Comparison of ENCODE assay signal across 7 mouse cellular contexts in genomic region chr14:34819919-34820652, GRCm38 (mm10). TPM values are rescaled to one million over a fixed set of nuclear protein-coding genes. Genes with fewer than 3 reads are reported as not detected.
A peak's percentile ranks its signal among the peaks of the same experiment; 100 is the strongest.
DNase-seq lines count a peak whose midpoint lies in the region; ATAC-seq and TF ChIP-seq lines count a peak whose summit lies in the region.

Gene Grid1, plus strand, starts transcription at chr14:34820108.

- no peak for TF ChIP-seq EP300 in heart, postnatal 0 days (IDR thresholded peaks at IDR 0.05; ENCODE audit: low read depth)

- no peak for TF ChIP-seq CTCF in heart, postnatal 0 days (IDR thresholded peaks at IDR 0.05; ENCODE audit: low read depth)

- no peaks in the 10 kb centered on the region for H3K36me3 ChIP-seq in heart, postnatal 0 days (replicated peaks; ENCODE audit: control insufficient read depth, insufficient read depth, low read length)
- H3K36me3 ChIP-seq in midbrain, embryonic 14.5 days (ENCODE audit: control insufficient read depth, insufficient read depth, low read length) = no peaks in the 10 kb centered on the region

- WGBS in heart, postnatal 0 days = under 1% methylated on average over 90 of the region's 96 CpGs
- under 1% methylated on average over 96 of the region's 96 CpGs for WGBS in midbrain, embryonic 14.5 days

- peak within 1 kb of the TSS; percentile 90 for H3K4me2 ChIP-seq in heart, postnatal 0 days (ENCODE audit: low read depth, low read length)
- H3K4me2 ChIP-seq in midbrain, embryonic 14.5 days (ENCODE audit: low read length) = peak within 1 kb of the TSS; percentile 93

- DNase-seq in right cerebral cortex, postnatal 10 days (ENCODE audit: low spot score in 2 of 2) = peak; percentile 66 to 68
- no peak for DNase-seq in right cerebral cortex, postnatal 36 days (ENCODE audit: low spot score in 2 of 2)
- DNase-seq in embryo, embryonic 11 days = peak; percentile 62
- DNase-seq in heart, postnatal 0 days (ENCODE audit: low spot score) = no peak
- DNase-seq in layer of hippocampus, postnatal 25 days (ENCODE audit: extremely low spot score in 1 of 2, low spot score in 1 of 2) = peak in 1 of 2 experiments; percentile 63
- peak; percentile 78 for DNase-seq in midbrain, embryonic 14.5 days
- DNase-seq in ovary, postnatal 10 days (ENCODE audit: low spot score) = no peak

- no peaks in the 10 kb centered on the region for H3K9me3 ChIP-seq in heart, postnatal 0 days (replicated peaks; ENCODE audit: control insufficient read depth, low read length)
- H3K9me3 ChIP-seq in midbrain, embryonic 14.5 days (ENCODE audit: control insufficient read depth, low read length) = no peaks in the 10 kb centered on the region

- peaks cover 90% of the 10 kb centered on the region for H3K27me3 ChIP-seq in heart, postnatal 0 days (ENCODE audit: control insufficient read depth, insufficient read depth, low read length)
- H3K27me3 ChIP-seq in midbrain, embryonic 14.5 days (ENCODE audit: control insufficient read depth, insufficient read depth, low read length) = peaks cover 43% of the 10 kb centered on the region

- peak; percentile 31; the same call in 1 of the 2 replicates for ATAC-seq in heart, postnatal 0 days (ENCODE audit: insufficient read depth, low read depth)
- peak; percentile 66 for ATAC-seq in midbrain, embryonic 14.5 days (ENCODE audit: low FRiP score, low TSS enrichment)

- no peaks in the 10 kb centered on the region for H3K4me1 ChIP-seq in heart, postnatal 0 days (ENCODE audit: control insufficient read depth, insufficient read depth)
- H3K4me1 ChIP-seq in midbrain, embryonic 14.5 days (ENCODE audit: control insufficient read depth, insufficient read depth, low read length) = peaks cover 26% of the 10 kb centered on the region

- no peak within 1 kb of the TSS for H3K27ac ChIP-seq in heart, postnatal 0 days (ENCODE audit: low read depth)
- H3K27ac ChIP-seq in midbrain, embryonic 14.5 days (replicated peaks; ENCODE audit: low read depth, low read length) = peak within 1 kb of the TSS; percentile 84

- H3K9ac ChIP-seq in heart, postnatal 0 days (replicated peaks; ENCODE audit: low read depth, low read length) = no peak within 1 kb of the TSS
- peak within 1 kb of the TSS; percentile 77 for H3K9ac ChIP-seq in midbrain, embryonic 14.5 days (replicated peaks; ENCODE audit: low read length)

- H3K4me3 ChIP-seq in heart, postnatal 0 days (ENCODE audit: low read depth, low read length) = peak within 1 kb of the TSS; percentile 52
- H3K4me3 ChIP-seq in midbrain, embryonic 14.5 days (replicated peaks; ENCODE audit: low read depth, low read length) = peak within 1 kb of the TSS; percentile 69

RNA-seq across cellular contexts. Expression of gene Grid1, which starts in this region (rescaled TPM):
- total RNA-seq in heart, postnatal 0 days (2014; rRNA removed; ENCODE audit: low replicate concordance) = 0.54 TPM in 1 of 2 replicates, not detected in the other
- 0.03 and 0.05 TPM in 2 replicates for polyA plus RNA-seq in heart, postnatal 0 days (2015; fragmentation: Nextera tagmentation; extraction: Ambion mirVana)
- 10 to 100 TPM; 52.6 to 53.9 TPM for total RNA-seq in layer of hippocampus, postnatal 25 days (2021)
- 4.9 and 5.1 TPM in 2 replicates for polyA plus RNA-seq in midbrain, embryonic 14.5 days (2014; fragmentation: Nextera tagmentation; extraction: Ambion mirVana)

Comparison
In these comparisons a context has a peak if more than half of its experiments do, and no peak if none do; other contexts are left out.
1. RNA of gene Grid1 (total RNA-seq): 52.6 to 53.9 TPM in layer of hippocampus, postnatal 25 days; 0.54 TPM in heart, postnatal 0 days; every median in the first group is over 10 times any median in the second.
2. DNase-seq: peak in right cerebral cortex, postnatal 10 days (2 of 2), embryo, embryonic 11 days (single experiment) and midbrain, embryonic 14.5 days (single experiment); none in right cerebral cortex, postnatal 36 days (0 of 2), heart, postnatal 0 days (single experiment) and ovary, postnatal 10 days (single experiment).
3. Peak in ATAC-seq, H3K4me3 ChIP-seq and H3K4me2 ChIP-seq in heart, postnatal 0 days; RNA of the gene not detected or under 1 TPM.